ENCODE assay signal across 19 mouse cellular contexts in the genomic region with DNA sequence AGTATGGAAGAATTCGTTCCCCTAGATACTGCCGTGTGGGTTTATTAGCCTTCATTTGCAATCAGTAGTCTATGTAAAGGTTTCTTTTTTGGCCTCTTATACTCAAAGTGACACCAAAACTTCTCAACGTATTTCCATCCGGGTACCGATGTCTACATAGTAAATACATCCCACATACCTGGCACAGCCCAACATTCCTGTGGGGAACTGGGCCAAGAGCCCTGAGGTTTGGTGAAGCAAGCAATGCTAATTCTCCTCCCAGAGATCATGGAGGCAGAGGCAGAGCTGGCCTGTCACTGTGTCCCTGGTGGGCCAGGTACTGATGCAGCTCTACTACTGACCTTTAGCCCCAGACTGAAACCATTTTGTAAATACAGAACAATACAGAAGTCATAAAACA.
DNase-seq lines count a peak whose midpoint lies in the region; ATAC-seq and TF ChIP-seq lines count a peak whose summit lies in the region.
"Had no signal": no experiment of that assay in that cellular context is flagged by ENCODE, and none has a peak within 500 bp of the region (broad histone marks: within the 10 kb centered on the region; RNA-seq: fewer than 3 reads in every experiment).

No protein-coding gene starts in this region.

- DNase-seq in kidney, adult 18-20 months = peak; percentile 50
- DNase-seq in NIH3T3 (ENCODE audit: low read depth) = peak; percentile 60
- peak; percentile 59 for DNase-seq in gonadal fat pad, adult 2 months (ENCODE audit: low read depth)
- peak; percentile 52 for DNase-seq in lung, postnatal 0 days (ENCODE audit: low spot score)
- DNase-seq in thymus, postnatal 25 days = no peak
- DNase-seq: adrenal gland, postnatal 10 days; cerebellum, adult 18-20 months; gastrocnemius, postnatal 36 days; heart, postnatal 4 days; right cerebral cortex, postnatal 4 days; thymus, adult 2 months had no signal

- H3K4me1 ChIP-seq in kidney, embryonic 14.5 days (ENCODE audit: control insufficient read depth, insufficient read depth, low read length) = peaks cover 46% of the 10 kb centered on the region
- H3K4me1 ChIP-seq in lung, postnatal 0 days (ENCODE audit: insufficient read depth, low read depth, low read length) = no peaks in the 10 kb centered on the region

- no peak for TF ChIP-seq CTCF in lung, postnatal 0 days (IDR thresholded peaks at IDR 0.05)

- ATAC-seq in kidney, embryonic 14.5 days (ENCODE audit: low FRiP score, low TSS enrichment) = no peak
- ATAC-seq in lung, postnatal 0 days = no peak
- no peak for ATAC-seq in erythroblast, adult 5-6 weeks (replicated peaks; ENCODE audit: low FRiP score, poor library complexity, severe bottlenecking)
- ATAC-seq: midbrain, embryonic 15.5 days had no signal

- 0 out of 2 replicates have a peak, but pooled peaks have one; percentile 20 for TF ChIP-seq EP300 in lung, postnatal 0 days (IDR thresholded peaks at IDR 0.05)

- H3K4me2 ChIP-seq in kidney, embryonic 14.5 days (replicated peaks; ENCODE audit: low read depth, low read length) = no peak overlapping the region
- H3K4me2 ChIP-seq in lung, postnatal 0 days (replicated peaks; ENCODE audit: low read depth, low read length) = no peak overlapping the region
- H3K4me2 ChIP-seq: embryonic facial prominence, embryonic 13.5 days; forebrain, embryonic 12.5 days; limb, embryonic 13.5 days; midbrain, embryonic 15.5 days had no signal

- no peak overlapping the region for H3K4me3 ChIP-seq in kidney, embryonic 14.5 days (ENCODE audit: low read length)
- H3K4me3 ChIP-seq in lung, postnatal 0 days (ENCODE audit: low read depth, low read length) = no peak overlapping the region
- H3K4me3 ChIP-seq: embryonic facial prominence, embryonic 13.5 days; forebrain, embryonic 12.5 days; heart, embryonic 10.5 days; limb, embryonic 13.5 days; midbrain, embryonic 15.5 days had no signal

- H3K9me3 ChIP-seq in kidney, embryonic 14.5 days (ENCODE audit: control insufficient read depth, low read length) = no peaks in the 10 kb centered on the region
- H3K9me3 ChIP-seq in lung, postnatal 0 days (ENCODE audit: low read length) = no peaks in the 10 kb centered on the region
- H3K9me3 ChIP-seq: embryonic facial prominence, embryonic 13.5 days; forebrain, embryonic 12.5 days; heart, embryonic 10.5 days; limb, embryonic 13.5 days; midbrain, embryonic 15.5 days had no signal

- H3K9ac ChIP-seq in kidney, embryonic 14.5 days (ENCODE audit: low read depth, low read length) = no peak overlapping the region
- H3K9ac ChIP-seq in lung, postnatal 0 days (replicated peaks; ENCODE audit: low read depth) = no peak overlapping the region
- H3K9ac ChIP-seq: embryonic facial prominence, embryonic 13.5 days; forebrain, embryonic 12.5 days; limb, embryonic 13.5 days; liver, embryonic 14.5 days; midbrain, embryonic 15.5 days had no signal

- no peaks in the 10 kb centered on the region for H3K27me3 ChIP-seq in kidney, embryonic 14.5 days (ENCODE audit: control insufficient read depth, insufficient read depth, low read length)
- no peaks in the 10 kb centered on the region for H3K27me3 ChIP-seq in lung, postnatal 0 days (replicated peaks; ENCODE audit: insufficient read depth, low read length)
- H3K27me3 ChIP-seq: embryonic facial prominence, embryonic 13.5 days; limb, embryonic 13.5 days; midbrain, embryonic 15.5 days had no signal

- H3K27ac ChIP-seq in kidney, embryonic 14.5 days (ENCODE audit: low read depth, low read length) = no peak overlapping the region
- no peak overlapping the region for H3K27ac ChIP-seq in lung, postnatal 0 days (ENCODE audit: low read length)
- H3K27ac ChIP-seq: embryonic facial prominence, embryonic 13.5 days; limb, embryonic 13.5 days; liver, embryonic 14.5 days; midbrain, embryonic 15.5 days had no signal

- 87% methylated on average over 5 of the region's 5 CpGs for WGBS in kidney, embryonic 14.5 days
- WGBS in lung, postnatal 0 days = 62% methylated on average over 5 of the region's 5 CpGs

- no peaks in the 10 kb centered on the region for H3K36me3 ChIP-seq in kidney, embryonic 14.5 days (ENCODE audit: control insufficient read depth, insufficient read depth, low read length)
- H3K36me3 ChIP-seq in lung, postnatal 0 days (ENCODE audit: insufficient read depth, low read length) = no peaks in the 10 kb centered on the region
- H3K36me3 ChIP-seq: embryonic facial prominence, embryonic 13.5 days; forebrain, embryonic 12.5 days; heart, embryonic 10.5 days; limb, embryonic 13.5 days; midbrain, embryonic 15.5 days had no signal
